12 mouse cellular contexts compared by ENCODE assay signal in genomic region chr3:82061402-82062180, GRCm38 (mm10). TPM values are rescaled to one million over a fixed set of nuclear protein-coding genes. Genes with fewer than 3 reads are reported as not detected.
DNase-seq lines count a peak whose midpoint lies in the region; ATAC-seq lines count a peak whose summit lies in the region.
"Had no signal": no experiment of that assay in that cellular context is flagged by ENCODE, and none has a peak within 500 bp of the region (broad histone marks: within the 10 kb centered on the region; RNA-seq: fewer than 3 reads in every experiment).

No protein-coding gene starts in this region.

- no peak overlapping the region for H3K4me2 ChIP-seq in heart, embryonic 12.5 days
- H3K4me2 ChIP-seq in lung, embryonic 15.5 days, result no peak overlapping the region
- H3K4me2 ChIP-seq: limb, embryonic 15.5 days; neural tube, embryonic 13.5 days had no signal

- 15% methylated on average over 9 of the region's 9 CpGs for WGBS in heart, embryonic 12.5 days
- WGBS in lung, embryonic 15.5 days, result 22% methylated on average over 9 of the region's 9 CpGs

- H3K36me3 ChIP-seq in heart, embryonic 12.5 days, result 0 out of 2 replicates have a peak, but pooled peaks cover 5% of the 10 kb centered on the region
- H3K36me3 ChIP-seq in lung, embryonic 15.5 days, result peaks cover 3% of the 10 kb centered on the region; the same call in 1 of the 2 replicates
- H3K36me3 ChIP-seq: limb, embryonic 15.5 days; neural tube, embryonic 13.5 days had no signal

- H3K9ac ChIP-seq in heart, embryonic 12.5 days, result no peak overlapping the region
- no peak overlapping the region for H3K9ac ChIP-seq in lung, embryonic 15.5 days
- H3K9ac ChIP-seq: limb, embryonic 15.5 days; neural tube, embryonic 13.5 days had no signal

- H3K9me3 ChIP-seq in heart, embryonic 12.5 days (replicated peaks), result no peaks in the 10 kb centered on the region
- no peaks in the 10 kb centered on the region for H3K9me3 ChIP-seq in lung, embryonic 15.5 days
- H3K9me3 ChIP-seq: limb, embryonic 15.5 days; neural tube, embryonic 13.5 days had no signal

- no peaks in the 10 kb centered on the region for H3K27me3 ChIP-seq in heart, embryonic 12.5 days (replicated peaks)
- H3K27me3 ChIP-seq in lung, embryonic 15.5 days, result no peaks in the 10 kb centered on the region
- H3K27me3 ChIP-seq: limb, embryonic 15.5 days; neural tube, embryonic 13.5 days had no signal

- intact Hi-C loops in heart, postnatal 14 days (cut with DNase I), result no loop called here

- peaks cover 41% of the 10 kb centered on the region for H3K4me1 ChIP-seq in heart, embryonic 12.5 days (replicated peaks)
- peaks cover 42% of the 10 kb centered on the region for H3K4me1 ChIP-seq in lung, embryonic 15.5 days
- H3K4me1 ChIP-seq: limb, embryonic 15.5 days had no signal

- DNase-seq in heart, postnatal 14 days, result no peak
- no peak for DNase-seq in lung, postnatal 25 days (ENCODE audit: low spot score)
- no peak for DNase-seq in spleen, adult 18-20 months
- DNase-seq in gastrocnemius, postnatal 4 days (ENCODE audit: low spot score in 2 of 2), result no peak
- DNase-seq: right cerebral cortex, postnatal 14 days; thymus, adult 18-20 months had no signal

- no peak overlapping the region for H3K4me3 ChIP-seq in heart, embryonic 12.5 days
- no peak overlapping the region for H3K4me3 ChIP-seq in lung, embryonic 15.5 days
- H3K4me3 ChIP-seq: limb, embryonic 15.5 days; neural tube, embryonic 13.5 days had no signal

- ATAC-seq in heart, embryonic 12.5 days (ENCODE audit: insufficient number of reproducible peaks, low FRiP score), result peak; percentile 54
- no peak for ATAC-seq in lung, embryonic 15.5 days (ENCODE audit: borderline replicate concordance, extremely low read depth, low FRiP score, low TSS enrichment)
- peak; percentile 42 to 56; a peak in 3 of 4 replicates for ATAC-seq in hematopoietic stem cell, adult 5-6 weeks (replicated peaks in 1 of 2; ENCODE audit: insufficient read depth in 1 of 2, low FRiP score in 2 of 2, low TSS enrichment in 1 of 2, low read depth in 1 of 2, poor library complexity in 2 of 2, severe bottlenecking in 2 of 2)
- ATAC-seq in megakaryocyte-erythroid progenitor cell, adult 5-6 weeks (replicated peaks; ENCODE audit: low FRiP score, low TSS enrichment, poor library complexity, severe bottlenecking), result peak; percentile 80

- H3K27ac ChIP-seq in heart, embryonic 12.5 days (ENCODE audit: poor library complexity, severe bottlenecking), result peak overlapping the region; percentile 63
- H3K27ac ChIP-seq in lung, embryonic 15.5 days, result peak overlapping the region; percentile 3; the same call in 1 of the 2 replicates
- H3K27ac ChIP-seq: limb, embryonic 15.5 days; neural tube, embryonic 13.5 days had no signal

RNA-seq across cellular contexts. Expression of gene Gucy1b1, which starts 12.9 kb away (rescaled TPM):
- polyA plus RNA-seq in heart, embryonic 12.5 days (2016; fragmentation: Nextera tagmentation; extraction: Ambion mirVana), result 61.4 and 62.6 TPM in 2 replicates
- total RNA-seq in heart, postnatal 14 days (2021), result 10 to 100 TPM; 19.8 to 21.1 TPM
- 76.5 and 79.2 TPM in 2 replicates for polyA plus RNA-seq in lung, embryonic 15.5 days (2015; fragmentation: Nextera tagmentation; extraction: Ambion mirVana)
- 1.1 and 1.4 TPM in 2 replicates for total RNA-seq in hematopoietic stem cell, adult 5-6 weeks (2017)
- not detected in 2 replicates for total RNA-seq in megakaryocyte-erythroid progenitor cell, adult 5-6 weeks (2014; fragmentation: Nextera tagmentation)
- 0.04 and 2.1 TPM in 2 replicates for total RNA-seq in megakaryocyte-erythroid progenitor cell, adult 5-6 weeks (2017)
- total RNA-seq in gastrocnemius, postnatal 4 days (2021), result 10 to 100 TPM; 12.6 to 14.7 TPM
